Mouse (Mus musculus): ENCODE results near the gene Ccdc30.

Ccdc30 gene

GRCm38 (mm10) chr4:119305418-119305817, 109.9 kb downstream of the Ccdc30 start:
- no peak for DNase-seq (ENCODE audit: low read depth, low spot score)

- no peak for DNase-seq (ENCODE audit: low read depth, low spot score)
Measured at GRCm38 (mm10) chr4:119303291-119303690, 112.0 kb downstream of the Ccdc30 start.

GRCm38 (mm10) chr4:119301777-119302176, 113.5 kb downstream of the Ccdc30 start:
- no peak for DNase-seq (ENCODE audit: low read depth, low spot score)

GRCm38 (mm10) chr4:119300761-119301160, 114.6 kb downstream of the Ccdc30 start:
- no peak for DNase-seq (ENCODE audit: low read depth, low spot score)

- no peak for DNase-seq (ENCODE audit: low read depth, low spot score)
Measured at GRCm38 (mm10) chr4:119297361-119297760, 118.0 kb downstream of the Ccdc30 start.

- no peak for DNase-seq (ENCODE audit: low read depth, low spot score)
Measured at GRCm38 (mm10) chr4:119295134-119295453, 120.2 kb downstream of the Ccdc30 start.

GRCm38 (mm10) chr4:119294415-119295133, 120.7 kb downstream of the Ccdc30 start, which contains the start of gene Ybx1:
Gene Ybx1 (minus strand): TSS chr4:119294604.
- DNase-seq (ENCODE audit: low read depth, low spot score), result peak; percentile 99

GRCm38 (mm10) chr4:119293574-119294258, 121.6 kb downstream of the Ccdc30 start:
- peak; percentile 50 for DNase-seq (ENCODE audit: low read depth, low spot score)

GRCm38 (mm10) chr4:119292771-119293573, 122.3 kb downstream of the Ccdc30 start:
- peak; percentile 71 for DNase-seq (ENCODE audit: low read depth, low spot score)

- no peak for DNase-seq (ENCODE audit: low read depth, low spot score)
Measured at GRCm38 (mm10) chr4:119291921-119292320, 123.4 kb downstream of the Ccdc30 start.

- DNase-seq (ENCODE audit: low read depth, low spot score), result no peak
Measured at GRCm38 (mm10) chr4:119285336-119285735, 130.0 kb downstream of the Ccdc30 start.

GRCm38 (mm10) chr4:119284861-119285260, 130.5 kb downstream of the Ccdc30 start:
- DNase-seq (ENCODE audit: low read depth, low spot score), result no peak

GRCm38 (mm10) chr4:119278784-119279183, 136.5 kb downstream of the Ccdc30 start:
- DNase-seq (ENCODE audit: low read depth, low spot score), result peak; percentile 50

- DNase-seq (ENCODE audit: low read depth, low spot score), result no peak
Measured at GRCm38 (mm10) chr4:119275726-119276125, 139.6 kb downstream of the Ccdc30 start.

GRCm38 (mm10) chr4:119275226-119275625, 140.1 kb downstream of the Ccdc30 start:
- no peak for DNase-seq (ENCODE audit: low read depth, low spot score)

GRCm38 (mm10) chr4:119274627-119275026, 140.7 kb downstream of the Ccdc30 start:
- DNase-seq (ENCODE audit: low read depth, low spot score), result peak; percentile 54
